Mouse (Mus musculus): Measurements from ENCODE around the gene Nr4a1.

- no peak for TF ChIP-seq CTCF (conservative IDR thresholded peaks at IDR 0.05; ENCODE audit: insufficient read depth, insufficient read length, low read depth, low read length)
- TF ChIP-seq POLR2A (IDR thresholded peaks at IDR 0.05; ENCODE audit: low read depth, low read length) = no peak
Observed at GRCm38 (mm10) chr15:101311087-101311770, 57.2 kb downstream of the Nr4a1 start.

All from kidney, adult 2 months (tissue).